Mouse (Mus musculus) thymus, adult 18-20 months (tissue): ENCODE results near the gene Iqsec3.
"Not testable (repeated sequence)": the region's sequence is repeated elsewhere in the genome, so short reads cannot be mapped to it uniquely, and the experiment has no call there.

Experiments
- DNase-seq, 2 experiments: peaks; one replicate each; pipeline ENCODE4 v3.0.0; 2022; ENCODE audit warnings: mixed read lengths in 2 of 2

Gene Iqsec3

GRCm38 (mm10) chr6:121454549-121455494 lies 18.7 kb downstream of the Iqsec3 start:
- DNase-seq, result no peak

- no peak for DNase-seq
These were observed 19.7 kb downstream of the Iqsec3 start for GRCm38 (mm10) chr6:121453776-121454175.

GRCm38 (mm10) chr6:121451703-121452102 lies 21.8 kb downstream of the Iqsec3 start:
- DNase-seq, result no peak

GRCm38 (mm10) chr6:121440696-121441220 lies 32.7 kb downstream of the Iqsec3 start:
- no peak for DNase-seq

- DNase-seq, result no peak
These were observed 48.6 kb downstream of the Iqsec3 start for GRCm38 (mm10) chr6:121424830-121425229.

- no peak for DNase-seq
These were observed 49.1 kb downstream of the Iqsec3 start for GRCm38 (mm10) chr6:121424403-121424802.

- no peak for DNase-seq
These were observed 60.8 kb downstream of the Iqsec3 start for GRCm38 (mm10) chr6:121412558-121413297.

GRCm38 (mm10) chr6:121407571-121408011 lies 65.9 kb downstream of the Iqsec3 start:
- DNase-seq, result no peak

GRCm38 (mm10) chr6:121405311-121405710 lies 68.2 kb downstream of the Iqsec3 start:
- no peak for DNase-seq

- no peak for DNase-seq
These were observed 70.7 kb downstream of the Iqsec3 start for GRCm38 (mm10) chr6:121402661-121403244.

- DNase-seq, result no peak
These were observed 71.4 kb downstream of the Iqsec3 start for GRCm38 (mm10) chr6:121401826-121402660.

- no peak for DNase-seq
These were observed 72.3 kb downstream of the Iqsec3 start for GRCm38 (mm10) chr6:121401140-121401539.

- no peak for DNase-seq
These were observed 80.7 kb downstream of the Iqsec3 start for GRCm38 (mm10) chr6:121392610-121393252.

- no peak for DNase-seq
These were observed 88.1 kb downstream of the Iqsec3 start for GRCm38 (mm10) chr6:121385397-121385796.

GRCm38 (mm10) chr6:121382071-121382470 lies 91.4 kb downstream of the Iqsec3 start:
- no peak for DNase-seq

- DNase-seq, result no peak
These were observed 92.9 kb downstream of the Iqsec3 start for GRCm38 (mm10) chr6:121380576-121380975.

GRCm38 (mm10) chr6:121378256-121378655 lies 95.2 kb downstream of the Iqsec3 start:
- DNase-seq, result no peak

- DNase-seq, result no peak
These were observed 97.3 kb downstream of the Iqsec3 start for GRCm38 (mm10) chr6:121376159-121376558.

GRCm38 (mm10) chr6:121371197-121371980 lies 102.1 kb downstream of the Iqsec3 start:
- DNase-seq, result no peak

GRCm38 (mm10) chr6:121367099-121367498 lies 106.4 kb downstream of the Iqsec3 start:
- no peak for DNase-seq

GRCm38 (mm10) chr6:121366537-121366936 lies 106.9 kb downstream of the Iqsec3 start:
- not testable (repeated sequence) for DNase-seq
